Mouse (Mus musculus): ENCODE measurements around the gene Zdhhc5. TPM values are rescaled to one million over a fixed set of nuclear protein-coding genes. Genes with fewer than 3 reads are reported as not detected.
"Not testable (repeated sequence)": the region's sequence is repeated elsewhere in the genome, so short reads cannot be mapped to it uniquely, and the experiment has no call there.

Gene Zdhhc5
- polyA plus RNA-seq, 1 experiment from 2014 or later = 13.4 TPM

- no peak overlapping the region for H3K4me3 ChIP-seq (ENCODE audit: low read depth, low read length)
- TF ChIP-seq CTCF (IDR thresholded peaks at IDR 0.05; ENCODE audit: low read depth) (no peak), EP300 (IDR thresholded peaks at IDR 0.05; ENCODE audit: low read depth) (peak; percentile 66)
- ATAC-seq = no peak
- H3K9me3 ChIP-seq (ENCODE audit: low read length) = no peaks in the 10 kb centered on the region
- H3K27ac ChIP-seq (ENCODE audit: low read depth) = peak overlapping the region; percentile 93; the same call in 1 of the 2 replicates
- H3K4me2 ChIP-seq (ENCODE audit: low read depth, low read length) = no peak overlapping the region
- 74% methylated on average over 1 of the region's 1 CpGs for WGBS (ENCODE audit: insufficient replicate concordance)
- H3K4me1 ChIP-seq (ENCODE audit: insufficient read depth) = peaks cover 59% of the 10 kb centered on the region
- no peak for DNase-seq
- 0 out of 2 replicates have a peak, but pooled peaks cover under 1% of the 10 kb centered on the region for H3K36me3 ChIP-seq (replicated peaks; ENCODE audit: insufficient read depth, low read length)
- H3K27me3 ChIP-seq (ENCODE audit: insufficient read depth, low read length) = 0 out of 2 replicates have a peak, but pooled peaks cover 12% of the 10 kb centered on the region
- no peak overlapping the region for H3K9ac ChIP-seq (replicated peaks)
Observed at GRCm38 (mm10) chr2:84732394-84732793, 17.4 kb upstream of the Zdhhc5 start.

GRCm38 (mm10) chr2:84731206-84731605, 16.2 kb upstream of the Zdhhc5 start:
- peak overlapping the region; percentile 50; the same call in 1 of the 2 replicates for H3K27ac ChIP-seq (ENCODE audit: low read depth)
- 0 out of 2 replicates have a peak, but pooled peaks cover 3% of the 10 kb centered on the region for H3K27me3 ChIP-seq (ENCODE audit: insufficient read depth, low read length)
- WGBS (ENCODE audit: insufficient replicate concordance) = 67% methylated on average over 3 of the region's 3 CpGs
- no peak overlapping the region for H3K9ac ChIP-seq (replicated peaks)
- peaks cover 51% of the 10 kb centered on the region for H3K4me1 ChIP-seq (ENCODE audit: insufficient read depth)
- DNase-seq (no peak), ATAC-seq (no peak)
- no peaks in the 10 kb centered on the region for H3K36me3 ChIP-seq (replicated peaks; ENCODE audit: insufficient read depth, low read length)
- no peak for TF ChIP-seq EP300 (IDR thresholded peaks at IDR 0.05; ENCODE audit: low read depth)
- no peak for TF ChIP-seq CTCF (IDR thresholded peaks at IDR 0.05; ENCODE audit: low read depth)
- H3K4me3 ChIP-seq (ENCODE audit: low read depth, low read length) = no peak overlapping the region
- H3K4me2 ChIP-seq (ENCODE audit: low read depth, low read length) = no peak overlapping the region
- no peaks in the 10 kb centered on the region for H3K9me3 ChIP-seq (ENCODE audit: low read length)

- Histone ChIP-seq H3K36me3 (replicated peaks; ENCODE audit: insufficient read depth, low read length) (peaks cover 27% of the 10 kb centered on the region), H3K4me1 (ENCODE audit: insufficient read depth) (peaks cover 48% of the 10 kb centered on the region), H3K4me2 (ENCODE audit: low read depth, low read length) (peak overlapping the region; percentile 80), H3K27ac (ENCODE audit: low read depth) (peak overlapping the region; percentile 84; the same call in 1 of the 2 replicates)
- ATAC-seq; DNase-seq; H3K9ac ChIP-seq (replicated peaks); H3K27me3 ChIP-seq (ENCODE audit: insufficient read depth, low read length); H3K9me3 ChIP-seq (ENCODE audit: low read length); H3K4me3 ChIP-seq (ENCODE audit: low read depth, low read length): not testable (repeated sequence)
- WGBS (ENCODE audit: insufficient replicate concordance) = 80% methylated on average over 5 of the region's 5 CpGs
Observed at GRCm38 (mm10) chr2:84728191-84728590, 13.2 kb upstream of the Zdhhc5 start.

DNA sequence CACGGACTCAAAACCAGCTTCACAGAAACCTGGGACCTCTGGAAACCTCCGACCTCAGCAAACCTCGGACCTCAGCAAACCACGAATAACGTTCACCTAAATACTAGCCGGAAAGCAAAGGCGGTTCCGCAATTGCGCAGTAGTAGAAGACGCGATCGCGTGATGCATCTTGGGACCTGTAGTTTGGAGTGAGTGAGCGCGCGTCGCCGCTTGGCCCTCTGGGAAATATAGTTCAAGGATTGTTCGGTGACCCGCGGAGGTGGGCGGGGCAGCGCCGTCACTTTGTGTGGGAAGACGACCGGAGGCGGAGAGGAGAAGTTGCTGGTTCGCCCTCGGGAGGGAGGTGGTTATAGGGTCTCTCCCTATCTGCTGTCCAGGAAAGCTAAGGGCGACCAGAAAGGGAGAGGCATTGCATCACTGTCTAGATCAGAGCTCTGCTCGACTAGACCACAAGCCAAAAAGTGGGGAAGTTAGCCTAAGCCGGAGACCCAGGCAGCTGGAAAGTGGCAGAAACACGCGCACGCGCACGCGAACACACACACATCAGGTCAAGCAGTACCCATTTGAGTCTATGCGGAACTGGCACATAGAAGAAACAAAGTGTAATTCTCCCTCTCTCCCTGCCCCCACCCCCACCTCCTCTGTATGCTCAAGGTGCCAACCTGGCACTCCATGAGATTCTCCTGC, 12.3 kb upstream of the Zdhhc5 start, which contains the start of gene Clp1:
TSS of gene Clp1 (minus strand) at position 179 of the 687 bp plus-strand sequence.
- under 1% methylated on average over 39 of the region's 39 CpGs for WGBS (ENCODE audit: insufficient replicate concordance)
- Histone ChIP-seq H3K4me3 (ENCODE audit: low read depth, low read length) (peak within 1 kb of the TSS; percentile 62), H3K36me3 (replicated peaks; ENCODE audit: insufficient read depth, low read length) (peaks cover 30% of the 10 kb centered on the region), H3K9me3 (ENCODE audit: low read length) (no peaks in the 10 kb centered on the region), H3K27ac (ENCODE audit: low read depth) (peak within 1 kb of the TSS; percentile 84), H3K9ac (replicated peaks) (peak within 1 kb of the TSS; percentile 70), H3K27me3 (ENCODE audit: insufficient read depth, low read length) (no peaks in the 10 kb centered on the region), H3K4me2 (ENCODE audit: low read depth, low read length) (peak within 1 kb of the TSS; percentile 80), H3K4me1 (ENCODE audit: insufficient read depth) (peaks cover 42% of the 10 kb centered on the region)
- DNase-seq (peak; percentile 98), ATAC-seq (peak; percentile 97)
- peak; percentile 47; the same call in 1 of the 2 replicates for TF ChIP-seq EP300 (IDR thresholded peaks at IDR 0.05; ENCODE audit: low read depth)
- 0 out of 2 replicates have a peak, but pooled peaks have one; percentile 8 for TF ChIP-seq CTCF (IDR thresholded peaks at IDR 0.05; ENCODE audit: low read depth)

DNA sequence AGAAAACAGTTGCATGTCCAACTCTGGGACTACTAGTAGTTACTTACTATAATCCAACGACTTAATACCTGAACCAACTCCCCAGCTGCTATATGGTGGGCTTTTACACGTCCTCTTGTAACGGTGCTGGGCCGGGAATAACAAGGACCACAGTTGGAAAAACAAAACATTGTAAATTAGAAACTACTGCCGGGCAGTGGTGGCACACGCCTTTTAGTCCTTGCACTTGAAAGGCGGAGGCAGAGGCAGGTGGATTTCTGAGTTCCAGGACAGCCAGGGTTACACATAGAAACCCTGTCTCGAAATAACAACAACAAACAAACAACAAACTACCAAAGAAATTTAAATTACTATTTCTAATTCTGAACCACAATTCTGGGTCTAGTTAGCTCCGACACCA, 11.7 kb upstream of the Zdhhc5 start:
- ATAC-seq = peak; percentile 20
- H3K9ac ChIP-seq (replicated peaks) = peak overlapping the region; percentile 70
- H3K27me3 ChIP-seq (ENCODE audit: insufficient read depth, low read length) = no peaks in the 10 kb centered on the region
- no peak for TF ChIP-seq EP300 (IDR thresholded peaks at IDR 0.05; ENCODE audit: low read depth)
- TF ChIP-seq CTCF (IDR thresholded peaks at IDR 0.05; ENCODE audit: low read depth) = no peak
- peaks cover 34% of the 10 kb centered on the region for H3K36me3 ChIP-seq (replicated peaks; ENCODE audit: insufficient read depth, low read length)
- DNase-seq = no peak
- no peaks in the 10 kb centered on the region for H3K9me3 ChIP-seq (ENCODE audit: low read length)
- 2% methylated on average over 9 of the region's 9 CpGs for WGBS (ENCODE audit: insufficient replicate concordance)
- H3K4me2 ChIP-seq (ENCODE audit: low read depth, low read length) = peak overlapping the region; percentile 80
- peak overlapping the region; percentile 62 for H3K4me3 ChIP-seq (ENCODE audit: low read depth, low read length)
- peak overlapping the region; percentile 84 for H3K27ac ChIP-seq (ENCODE audit: low read depth)
- H3K4me1 ChIP-seq (ENCODE audit: insufficient read depth) = peaks cover 36% of the 10 kb centered on the region

DNA sequence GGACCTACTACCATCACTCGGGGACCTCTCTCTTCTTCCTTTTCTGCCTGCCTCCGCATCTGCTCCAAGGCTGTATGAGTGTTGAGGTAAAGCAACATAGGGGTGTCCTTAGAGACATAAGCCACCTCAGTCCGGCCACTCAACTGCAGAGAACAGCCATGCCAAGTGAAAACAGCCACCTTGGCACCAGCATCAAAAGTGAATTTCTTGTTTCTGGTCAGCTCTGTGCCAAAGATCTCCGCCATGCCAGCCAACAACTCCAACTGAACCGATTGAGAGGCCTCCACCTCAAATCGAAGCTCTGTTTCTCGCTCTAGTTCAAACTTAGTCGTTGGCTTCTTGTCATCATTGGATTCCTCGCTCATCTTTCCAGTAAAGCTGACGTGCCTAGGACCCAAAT, 10.8 kb upstream of the Zdhhc5 start:
- DNase-seq = no peak
- H3K9ac ChIP-seq (replicated peaks) = peak overlapping the region; percentile 70
- no peak for ATAC-seq
- H3K4me1 ChIP-seq (ENCODE audit: insufficient read depth) = peaks cover 31% of the 10 kb centered on the region
- WGBS (ENCODE audit: insufficient replicate concordance) = 90% methylated on average over 10 of the region's 10 CpGs
- peak overlapping the region; percentile 62 for H3K4me3 ChIP-seq (ENCODE audit: low read depth, low read length)
- peaks cover 39% of the 10 kb centered on the region for H3K36me3 ChIP-seq (replicated peaks; ENCODE audit: insufficient read depth, low read length)
- H3K4me2 ChIP-seq (ENCODE audit: low read depth, low read length) = peak overlapping the region; percentile 80
- no peaks in the 10 kb centered on the region for H3K27me3 ChIP-seq (ENCODE audit: insufficient read depth, low read length)
- TF ChIP-seq EP300 (IDR thresholded peaks at IDR 0.05; ENCODE audit: low read depth) (no peak), CTCF (IDR thresholded peaks at IDR 0.05; ENCODE audit: low read depth) (no peak)
- H3K27ac ChIP-seq (ENCODE audit: low read depth) = no peak overlapping the region
- no peaks in the 10 kb centered on the region for H3K9me3 ChIP-seq (ENCODE audit: low read length)

Measured in liver, postnatal 0 days (tissue).